Mouse (Mus musculus) limb, embryonic 13.5 days (tissue): Measurements from ENCODE around the gene Mrpl53. TPM values are rescaled to one million over a fixed set of nuclear protein-coding genes. Genes with fewer than 3 reads are reported as not detected.

Experiments
- ATAC-seq: fragments of 200-750 bp; cut with Nextera tagmentation; 2 replicates; pipeline ENCODE4 v1.8.0; 2017; ENCODE audit warnings: low read depth, moderate number of reproducible peaks, moderate TSS enrichment; ENCODE audit not compliant: low FRiP score
- H3K27ac ChIP-seq: fragments of 300-500 bp; sonication (generic); 2 replicates; pipeline ENCODE4 v1.5.1; 2015; ENCODE audit warnings: inconsistent platforms, mild to moderate bottlenecking, moderate library complexity
- H3K27me3 ChIP-seq: fragments of 300-500 bp; sonication (generic); 2 replicates; pipeline ENCODE4 v1.6.1; 2015; ENCODE audit warnings: mild to moderate bottlenecking, inconsistent platforms
- H3K36me3 ChIP-seq: fragments of 300-500 bp; sonication (generic); 2 replicates; pipeline ENCODE4 v1.6.1; 2015; ENCODE audit warnings: inconsistent platforms, mild to moderate bottlenecking, moderate library complexity
- H3K4me1 ChIP-seq: fragments of 300-500 bp; sonication (generic); 2 replicates; pipeline ENCODE4 v1.6.1; 2015; ENCODE audit warnings: inconsistent platforms
- H3K4me2 ChIP-seq: fragments of 300-500 bp; sonication (generic); replicated peaks from 2 replicates; pipeline ENCODE4 v1.6.1; 2015; ENCODE audit warnings: inconsistent platforms, mild to moderate bottlenecking, moderate library complexity
- H3K4me3 ChIP-seq: fragments of 300-500 bp; sonication (generic); 2 replicates; pipeline ENCODE4 v1.5.1; 2015; ENCODE audit warnings: moderate library complexity, mild to moderate bottlenecking, inconsistent platforms
- H3K9ac ChIP-seq: fragments of 300-500 bp; sonication (generic); 2 replicates; pipeline ENCODE4 v1.6.1; 2015; ENCODE audit warnings: mild to moderate bottlenecking, inconsistent platforms
- H3K9me3 ChIP-seq: fragments of 300-500 bp; sonication (generic); 2 replicates; pipeline ENCODE4 v1.6.1; 2016; ENCODE audit warnings: inconsistent platforms
- whole genome bisulfite sequencing: fragments of 180-500 bp; shearing (Covaris S2); methylation state at CpG from one replicate; pipeline ENCODE4 v1.1.7; 2015; 5-methylcytosine and 5-hydroxymethylcytosine counted together
- polyA plus RNA-seq: library from polyadenylated mRNA; unstranded; fragments of >200 nt; fragmentation: Nextera tagmentation; extraction: Ambion mirVana; gene quantifications from 2 replicates; pipeline ENCODE4 v1.2.1, GENCODE M21; 2015

Gene Mrpl53
- polyA plus RNA-seq, 1 experiment from 2014 or later = 138 TPM

GRCm38 (mm10) chr6:83077630-83078323, 31.1 kb upstream of the Mrpl53 start, which contains the start of gene Pcgf1:
Gene Pcgf1 (plus strand): TSS chr6:83077869.
- peaks cover 14% of the 10 kb centered on the region for H3K4me1 ChIP-seq
- peaks cover 26% of the 10 kb centered on the region for H3K36me3 ChIP-seq
- under 1% methylated on average over 54 of the region's 54 CpGs for WGBS
- H3K4me3 ChIP-seq = peak within 1 kb of the TSS; percentile 77
- no peaks in the 10 kb centered on the region for H3K9me3 ChIP-seq
- ATAC-seq = peak; percentile 97
- peak within 1 kb of the TSS; percentile 76 for H3K9ac ChIP-seq
- H3K4me2 ChIP-seq = peak within 1 kb of the TSS; percentile 96
- peak within 1 kb of the TSS; percentile 65 for H3K27ac ChIP-seq
- H3K27me3 ChIP-seq = peaks cover 50% of the 10 kb centered on the region

- Histone ChIP-seq H3K4me1 (peaks cover 14% of the 10 kb centered on the region), H3K9ac (peak overlapping the region; percentile 76), H3K27ac (peak overlapping the region; percentile 64; the same call in 1 of the 2 replicates), H3K27me3 (peaks cover 50% of the 10 kb centered on the region), H3K4me3 (peak overlapping the region; percentile 77), H3K4me2 (peak overlapping the region; percentile 96), H3K9me3 (no peaks in the 10 kb centered on the region), H3K36me3 (peaks cover 26% of the 10 kb centered on the region)
- ATAC-seq = peak; percentile 90
- WGBS = under 1% methylated on average over 46 of the region's 46 CpGs
Measured at GRCm38 (mm10) chr6:83078324-83078858, 30.4 kb upstream of the Mrpl53 start.

GRCm38 (mm10) chr6:83080210-83080609, 28.6 kb upstream of the Mrpl53 start:
- ATAC-seq = no peak
- H3K36me3 ChIP-seq = peaks cover 26% of the 10 kb centered on the region
- H3K9ac ChIP-seq = no peak overlapping the region
- no peak overlapping the region for H3K4me3 ChIP-seq
- H3K4me2 ChIP-seq = no peak overlapping the region
- H3K27me3 ChIP-seq = peaks cover 50% of the 10 kb centered on the region
- 97% methylated on average over 5 of the region's 5 CpGs for WGBS
- no peak overlapping the region for H3K27ac ChIP-seq
- peaks cover 27% of the 10 kb centered on the region for H3K4me1 ChIP-seq
- no peaks in the 10 kb centered on the region for H3K9me3 ChIP-seq

- no peak overlapping the region for H3K27ac ChIP-seq
- 24% methylated on average over 5 of the region's 5 CpGs for WGBS
- ATAC-seq = no peak
- peaks cover 52% of the 10 kb centered on the region for H3K4me1 ChIP-seq
- no peak overlapping the region for H3K9ac ChIP-seq
- no peak overlapping the region for H3K4me2 ChIP-seq
- peaks cover 67% of the 10 kb centered on the region for H3K27me3 ChIP-seq
- H3K4me3 ChIP-seq = no peak overlapping the region
- no peaks in the 10 kb centered on the region for H3K9me3 ChIP-seq
- peaks cover 26% of the 10 kb centered on the region for H3K36me3 ChIP-seq
Measured at GRCm38 (mm10) chr6:83083497-83083896, 25.3 kb upstream of the Mrpl53 start.

GRCm38 (mm10) chr6:83084477-83084876, 24.4 kb upstream of the Mrpl53 start:
- H3K4me2 ChIP-seq = no peak overlapping the region
- H3K4me3 ChIP-seq = no peak overlapping the region
- no peak overlapping the region for H3K27ac ChIP-seq
- H3K36me3 ChIP-seq = peaks cover 26% of the 10 kb centered on the region
- peaks cover 76% of the 10 kb centered on the region for H3K27me3 ChIP-seq
- peaks cover 44% of the 10 kb centered on the region for H3K4me1 ChIP-seq
- no peaks in the 10 kb centered on the region for H3K9me3 ChIP-seq
- ATAC-seq = no peak
- WGBS = 3% methylated on average over 6 of the region's 6 CpGs
- H3K9ac ChIP-seq = no peak overlapping the region

GRCm38 (mm10) chr6:83086121-83087035, 22.5 kb upstream of the Mrpl53 start, which contains the start of gene Lbx2:
Gene Lbx2 (plus strand): TSS chr6:83086367.
- peak within 1 kb of the TSS; percentile 54 for H3K9ac ChIP-seq
- peak within 1 kb of the TSS; percentile 64 for H3K4me2 ChIP-seq
- WGBS = 2% methylated on average over 40 of the region's 42 CpGs
- H3K4me3 ChIP-seq = peak within 1 kb of the TSS; percentile 37
- peaks cover 95% of the 10 kb centered on the region for H3K27me3 ChIP-seq
- no peak for ATAC-seq
- H3K9me3 ChIP-seq = no peaks in the 10 kb centered on the region
- H3K4me1 ChIP-seq = peaks cover 43% of the 10 kb centered on the region
- H3K27ac ChIP-seq = no peak within 1 kb of the TSS
- peaks cover 13% of the 10 kb centered on the region for H3K36me3 ChIP-seq

GRCm38 (mm10) chr6:83087205-83087925, 21.5 kb upstream of the Mrpl53 start:
- Histone ChIP-seq H3K4me1 (peaks cover 43% of the 10 kb centered on the region), H3K9ac (peak overlapping the region; percentile 13), H3K9me3 (no peaks in the 10 kb centered on the region)

GRCm38 (mm10) chr6:83087926-83088260, 20.9 kb upstream of the Mrpl53 start:
- 9% methylated on average over 9 of the region's 9 CpGs for WGBS
- H3K4me3 ChIP-seq = peak overlapping the region; percentile 23; the same call in 1 of the 2 replicates
- ATAC-seq = no peak
- H3K4me1 ChIP-seq = peaks cover 43% of the 10 kb centered on the region
- no peaks in the 10 kb centered on the region for H3K36me3 ChIP-seq
- H3K27me3 ChIP-seq = peaks cover 92% of the 10 kb centered on the region
- H3K4me2 ChIP-seq = peak overlapping the region; percentile 52
- H3K9ac ChIP-seq = peak overlapping the region; percentile 13
- no peak overlapping the region for H3K27ac ChIP-seq
- H3K9me3 ChIP-seq = no peaks in the 10 kb centered on the region

More at GRCm38 (mm10) chr6:83087205-83087925, 21.5 kb upstream of the Mrpl53 start:
- Histone ChIP-seq H3K27ac (no peak overlapping the region), H3K4me3 (peak overlapping the region; percentile 23), H3K27me3 (peaks cover 93% of the 10 kb centered on the region), H3K36me3 (peaks cover 4% of the 10 kb centered on the region), H3K4me2 (peak overlapping the region; percentile 52)
- WGBS = 2% methylated on average over 47 of the region's 47 CpGs
- no peak for ATAC-seq

GRCm38 (mm10) chr6:83092416-83093127, 16.3 kb upstream of the Mrpl53 start:
- Histone ChIP-seq H3K4me3 (no peak overlapping the region), H3K4me2 (no peak overlapping the region), H3K36me3 (no peaks in the 10 kb centered on the region), H3K4me1 (peaks cover 8% of the 10 kb centered on the region), H3K27me3 (peaks cover 46% of the 10 kb centered on the region), H3K9me3 (0 out of 2 replicates have a peak, but pooled peaks cover 3% of the 10 kb centered on the region), H3K9ac (no peak overlapping the region), H3K27ac (no peak overlapping the region)
- no peak for ATAC-seq
- 38% methylated on average over 6 of the region's 6 CpGs for WGBS

GRCm38 (mm10) chr6:83095968-83096367, 12.9 kb upstream of the Mrpl53 start:
- H3K27me3 ChIP-seq = peaks cover 15% of the 10 kb centered on the region
- H3K9me3 ChIP-seq = 0 out of 2 replicates have a peak, but pooled peaks cover 3% of the 10 kb centered on the region
- no peak for ATAC-seq
- WGBS = 53% methylated on average over 6 of the region's 6 CpGs
- no peak overlapping the region for H3K4me3 ChIP-seq
- no peak overlapping the region for H3K27ac ChIP-seq
- no peaks in the 10 kb centered on the region; the same call in 1 of the 2 replicates for H3K4me1 ChIP-seq
- no peak overlapping the region for H3K4me2 ChIP-seq
- H3K36me3 ChIP-seq = no peaks in the 10 kb centered on the region
- no peak overlapping the region for H3K9ac ChIP-seq

GRCm38 (mm10) chr6:83098411-83098810, 10.4 kb upstream of the Mrpl53 start:
- H3K27me3 ChIP-seq = peaks cover 2% of the 10 kb centered on the region; the same call in 1 of the 2 replicates
- no peaks in the 10 kb centered on the region for H3K36me3 ChIP-seq
- no peak overlapping the region for H3K9ac ChIP-seq
- H3K9me3 ChIP-seq = 0 out of 2 replicates have a peak, but pooled peaks cover 3% of the 10 kb centered on the region
- ATAC-seq = no peak
- H3K4me3 ChIP-seq = no peak overlapping the region
- no peak overlapping the region for H3K27ac ChIP-seq
- H3K4me2 ChIP-seq = no peak overlapping the region
- WGBS = 53% methylated on average over 2 of the region's 2 CpGs
- peaks cover 13% of the 10 kb centered on the region for H3K4me1 ChIP-seq
